Mouse (Mus musculus) embryonic facial prominence, embryonic 11.5 days (tissue): ENCODE data around the gene P4ha1. TPM values are rescaled to one million over a fixed set of nuclear protein-coding genes. Genes with fewer than 3 reads are reported as not detected.

ENCODE experiments used
- ATAC-seq: fragments of 200-750 bp; cut with Nextera tagmentation; replicated peaks from 2 replicates; pipeline ENCODE4 v1.8.0; 2017; ENCODE audit warnings: low read depth; ENCODE audit not compliant: insufficient number of reproducible peaks, low FRiP score, low TSS enrichment
- DNase-seq: peaks from one replicate; pipeline ENCODE4 v3.0.0-alpha.2; 2015; ENCODE audit warnings: low spot score
- H3K27ac ChIP-seq: fragments of 300-500 bp; sonication (generic); replicated peaks from 2 replicates; pipeline ENCODE4 v1.5.1; 2014; ENCODE audit warnings: mild to moderate bottlenecking, low read depth, low read length, control low read depth
- H3K27me3 ChIP-seq: fragments of 300-500 bp; sonication (generic); 2 replicates; pipeline ENCODE4 v1.6.1; 2014; ENCODE audit warnings: mild to moderate bottlenecking, low read length, moderate library complexity, mixed read lengths; ENCODE audit not compliant: control insufficient read depth, insufficient read depth
- H3K36me3 ChIP-seq: fragments of 300-500 bp; sonication (generic); replicated peaks from 2 replicates; pipeline ENCODE4 v1.6.1; 2014; ENCODE audit warnings: low read depth, mild to moderate bottlenecking, low read length, moderate library complexity, mixed read lengths; ENCODE audit not compliant: control insufficient read depth, insufficient read depth
- H3K4me1 ChIP-seq: fragments of 300-500 bp; sonication (generic); 2 replicates; pipeline ENCODE4 v1.6.1; 2014; ENCODE audit warnings: low read length, mixed read lengths; ENCODE audit not compliant: control insufficient read depth, insufficient read depth
- H3K4me2 ChIP-seq: fragments of 300-500 bp; sonication (generic); 2 replicates; pipeline ENCODE4 v1.6.1; 2014; ENCODE audit warnings: low read depth, mild to moderate bottlenecking, control low read depth, low read length, moderate library complexity
- H3K4me3 ChIP-seq: fragments of 300-500 bp; sonication (generic); 2 replicates; pipeline ENCODE4 v1.5.1; 2014; ENCODE audit warnings: low read depth, low read length, control low read depth
- H3K9ac ChIP-seq: fragments of 300-500 bp; sonication (generic); replicated peaks from 2 replicates; pipeline ENCODE4 v1.6.1; 2014; ENCODE audit warnings: mild to moderate bottlenecking, control low read depth, low read length
- H3K9me3 ChIP-seq: fragments of 300-500 bp; sonication (generic); replicated peaks from 2 replicates; pipeline ENCODE4 v1.6.1; 2016; ENCODE audit warnings: mild to moderate bottlenecking, low read length, inconsistent platforms, mixed read lengths; ENCODE audit not compliant: control insufficient read depth
- WGBS: fragments of 180-500 bp; shearing (Covaris S2); extraction: QIAGEN DNeasy Blood & Tissue Kit; methylation state at CpG from one replicate; pipeline ENCODE4 v1.1.7; 2014; 5-methylcytosine and 5-hydroxymethylcytosine counted together
- polyA plus RNA-seq: library from polyadenylated mRNA; unstranded; fragments of >200 nt; fragmentation: Nextera tagmentation; extraction: Ambion mirVana; gene quantifications from 2 replicates; pipeline ENCODE4 v1.2.1, GENCODE M21; 2014

The P4ha1 gene
- polyA plus RNA-seq, 1 experiment from 2014 or later, result 63.3 TPM

DNA sequence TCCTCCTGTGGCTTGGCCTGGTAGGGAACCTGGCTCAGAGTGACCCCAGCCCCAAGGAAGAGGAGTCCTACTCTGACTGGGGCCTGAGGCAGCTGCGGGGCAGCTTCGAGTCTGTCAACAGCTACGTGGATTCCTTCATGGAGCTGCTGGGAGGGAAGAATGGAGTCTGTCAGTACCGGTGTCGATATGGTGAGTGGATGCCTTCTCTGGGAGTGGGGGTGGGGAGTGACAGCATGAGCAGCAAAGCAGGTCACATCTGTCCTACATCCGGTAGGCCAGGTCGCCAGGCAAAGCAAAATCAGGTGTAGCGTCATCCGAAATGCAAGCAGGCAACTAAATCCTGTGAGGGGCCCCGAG lies 80.7 kb downstream of the P4ha1 start:
- Histone ChIP-seq H3K27ac (no peak overlapping the region), H3K4me2 (no peak overlapping the region)
- WGBS, result 62% methylated on average over 10 of the region's 10 CpGs

DNA sequence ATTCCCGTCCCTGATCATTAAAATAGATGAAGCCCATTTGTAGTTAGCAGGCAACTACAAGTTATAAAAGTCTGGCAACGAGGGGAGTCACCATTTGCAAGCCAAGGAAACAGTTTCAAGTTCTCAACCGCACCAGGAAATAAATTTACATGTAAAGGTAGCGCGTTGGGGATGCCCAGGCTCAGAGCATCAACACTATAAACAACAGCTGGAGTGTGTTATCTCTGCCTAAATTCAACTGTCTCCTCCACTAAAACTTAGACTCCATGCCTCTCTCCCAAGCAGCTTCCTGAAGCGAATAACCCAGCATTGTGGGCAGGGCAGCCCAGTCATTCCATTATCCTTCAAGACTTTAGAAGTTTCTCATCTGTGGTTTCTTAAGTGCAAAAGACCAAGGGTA lies 85.4 kb downstream of the P4ha1 start:
- H3K4me2 ChIP-seq, result no peak overlapping the region
- H3K9ac ChIP-seq, result no peak overlapping the region
- H3K36me3 ChIP-seq, result no peaks in the 10 kb centered on the region
- H3K9me3 ChIP-seq, result no peaks in the 10 kb centered on the region
- H3K27me3 ChIP-seq, result no peaks in the 10 kb centered on the region
- H3K4me3 ChIP-seq, result no peak overlapping the region
- ATAC-seq (no peak), DNase-seq (no peak)
- WGBS, result 70% methylated on average over 6 of the region's 6 CpGs
- no peak overlapping the region for H3K27ac ChIP-seq
- no peaks in the 10 kb centered on the region for H3K4me1 ChIP-seq

More for the DNA sequence above, 80.7 kb downstream of the P4ha1 start:
- DNase-seq (no peak), ATAC-seq (no peak)
- no peaks in the 10 kb centered on the region for H3K36me3 ChIP-seq
- H3K4me3 ChIP-seq, result no peak overlapping the region
- no peaks in the 10 kb centered on the region for H3K4me1 ChIP-seq
- no peaks in the 10 kb centered on the region for H3K27me3 ChIP-seq
- no peaks in the 10 kb centered on the region for H3K9me3 ChIP-seq
- H3K9ac ChIP-seq, result no peak overlapping the region

- Histone ChIP-seq H3K36me3 (no peaks in the 10 kb centered on the region), H3K27ac (no peak overlapping the region), H3K4me1 (no peaks in the 10 kb centered on the region), H3K4me3 (no peak overlapping the region), H3K4me2 (no peak overlapping the region), H3K27me3 (no peaks in the 10 kb centered on the region), H3K9ac (no peak overlapping the region), H3K9me3 (no peaks in the 10 kb centered on the region)
- 73% methylated on average over 12 of the region's 12 CpGs for WGBS
- DNase-seq (no peak), ATAC-seq (no peak)
Measured at GRCm38 (mm10) chr10:59410264-59410663, 87.2 kb downstream of the P4ha1 start.

DNA sequence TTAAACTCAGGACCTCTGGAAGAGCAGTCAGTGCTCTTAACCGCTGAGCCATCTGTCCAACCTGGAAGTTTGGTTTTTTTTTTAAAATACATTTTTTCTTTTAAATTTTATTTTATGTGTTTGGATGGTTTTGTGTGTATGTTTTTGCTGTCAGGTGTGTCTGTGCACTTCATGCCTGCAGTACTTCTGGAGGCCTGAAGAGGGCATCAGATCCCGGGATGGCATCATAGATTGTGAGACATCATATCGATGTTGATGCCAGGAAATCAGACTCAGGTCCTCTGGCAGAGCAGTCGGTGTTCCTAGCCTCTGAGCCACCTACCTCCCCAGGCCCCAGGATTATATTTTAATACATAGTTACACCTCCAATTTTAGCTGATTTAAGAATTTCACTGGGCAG lies 90.6 kb downstream of the P4ha1 start:
- no peak for ATAC-seq
- 82% methylated on average over 4 of the region's 4 CpGs for WGBS
- Histone ChIP-seq H3K27ac (no peak overlapping the region), H3K4me3 (no peak overlapping the region), H3K4me1 (no peaks in the 10 kb centered on the region), H3K27me3 (no peaks in the 10 kb centered on the region), H3K36me3 (no peaks in the 10 kb centered on the region), H3K9me3 (no peaks in the 10 kb centered on the region), H3K9ac (no peak overlapping the region), H3K4me2 (no peak overlapping the region)
- DNase-seq, result no peak

DNA sequence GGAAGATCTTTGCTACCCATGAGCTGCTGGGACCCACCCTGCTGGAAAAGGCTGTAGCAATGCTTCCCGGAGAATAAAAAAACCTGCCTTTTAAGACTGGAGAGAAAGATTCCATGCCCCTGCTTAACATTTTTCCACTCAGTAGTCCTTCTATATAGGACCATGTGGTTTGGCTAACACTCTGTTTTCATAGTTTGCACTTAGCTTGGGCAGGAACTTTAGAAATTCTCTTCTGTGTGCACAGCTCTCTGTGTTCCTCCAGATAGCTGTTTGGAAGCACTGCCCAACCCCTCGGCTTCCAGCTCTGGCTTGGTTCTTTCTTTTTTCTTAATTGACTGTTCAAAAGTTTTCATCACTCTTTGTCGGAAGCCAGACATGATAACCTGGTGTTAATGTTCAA lies 93.5 kb downstream of the P4ha1 start:
- no peak overlapping the region for H3K4me2 ChIP-seq
- no peaks in the 10 kb centered on the region for H3K36me3 ChIP-seq
- H3K9ac ChIP-seq, result no peak overlapping the region
- H3K9me3 ChIP-seq, result no peaks in the 10 kb centered on the region
- no peak for ATAC-seq
- H3K27me3 ChIP-seq, result no peaks in the 10 kb centered on the region
- H3K27ac ChIP-seq, result no peak overlapping the region
- 89% methylated on average over 3 of the region's 3 CpGs for WGBS
- DNase-seq, result no peak
- H3K4me3 ChIP-seq, result no peak overlapping the region
- no peaks in the 10 kb centered on the region for H3K4me1 ChIP-seq

DNA sequence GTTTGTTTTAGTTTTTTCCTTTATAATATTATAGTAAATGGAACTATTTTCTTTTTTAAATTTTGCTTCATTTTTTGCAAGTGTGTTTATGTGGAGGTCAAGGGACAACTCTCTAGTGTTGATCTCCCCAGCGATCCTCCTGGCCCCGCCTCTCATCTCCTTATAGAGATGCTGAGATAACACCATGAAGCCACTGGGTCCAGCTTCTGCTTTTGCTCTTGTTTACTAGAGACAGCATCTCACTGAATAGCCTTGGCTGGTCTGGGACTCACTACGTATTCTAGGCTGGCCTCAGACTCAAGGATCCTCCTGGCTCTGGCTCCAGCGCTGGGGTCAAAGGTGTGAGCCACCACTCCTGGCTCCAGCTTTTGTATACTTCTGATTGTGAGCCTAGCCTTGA lies 96.4 kb downstream of the P4ha1 start:
- Histone ChIP-seq H3K4me3 (no peak overlapping the region), H3K4me2 (no peak overlapping the region), H3K9me3 (no peaks in the 10 kb centered on the region), H3K27ac (no peak overlapping the region), H3K27me3 (no peaks in the 10 kb centered on the region), H3K4me1 (no peaks in the 10 kb centered on the region), H3K9ac (no peak overlapping the region), H3K36me3 (no peaks in the 10 kb centered on the region)
- WGBS, result 72% methylated on average over 4 of the region's 4 CpGs
- no peak for DNase-seq
- no peak for ATAC-seq

Other genes starting within 250 kb of the P4ha1 start
- 49.4 and 50.5 TPM in 2 replicates for gene Sept10, start 101.4 kb upstream of the P4ha1 start, polyA plus RNA-seq
- gene Sowahc, start 101.3 kb upstream of the P4ha1 start, polyA plus RNA-seq, result 11.1 and 11.5 TPM in 2 replicates
- gene Gm10273, start 72.3 kb downstream of the P4ha1 start, polyA plus RNA-seq, result 1.3 and 7.0 TPM in 2 replicates
- 0.25 TPM in 1 of 2 replicates, not detected in the other for gene Pla2g12b, start 80.4 kb downstream of the P4ha1 start, polyA plus RNA-seq
- gene Oit3, start 118.5 kb downstream of the P4ha1 start, polyA plus RNA-seq, result 0.49 and 1.1 TPM in 2 replicates